Mouse (Mus musculus): Measurements from ENCODE around the gene Dhdh. TPM values are rescaled to one million over a fixed set of nuclear protein-coding genes. Genes with fewer than 3 reads are reported as not detected.

The Dhdh gene
- polyA plus RNA-seq, 1 experiment = 0.13 TPM

DNA sequence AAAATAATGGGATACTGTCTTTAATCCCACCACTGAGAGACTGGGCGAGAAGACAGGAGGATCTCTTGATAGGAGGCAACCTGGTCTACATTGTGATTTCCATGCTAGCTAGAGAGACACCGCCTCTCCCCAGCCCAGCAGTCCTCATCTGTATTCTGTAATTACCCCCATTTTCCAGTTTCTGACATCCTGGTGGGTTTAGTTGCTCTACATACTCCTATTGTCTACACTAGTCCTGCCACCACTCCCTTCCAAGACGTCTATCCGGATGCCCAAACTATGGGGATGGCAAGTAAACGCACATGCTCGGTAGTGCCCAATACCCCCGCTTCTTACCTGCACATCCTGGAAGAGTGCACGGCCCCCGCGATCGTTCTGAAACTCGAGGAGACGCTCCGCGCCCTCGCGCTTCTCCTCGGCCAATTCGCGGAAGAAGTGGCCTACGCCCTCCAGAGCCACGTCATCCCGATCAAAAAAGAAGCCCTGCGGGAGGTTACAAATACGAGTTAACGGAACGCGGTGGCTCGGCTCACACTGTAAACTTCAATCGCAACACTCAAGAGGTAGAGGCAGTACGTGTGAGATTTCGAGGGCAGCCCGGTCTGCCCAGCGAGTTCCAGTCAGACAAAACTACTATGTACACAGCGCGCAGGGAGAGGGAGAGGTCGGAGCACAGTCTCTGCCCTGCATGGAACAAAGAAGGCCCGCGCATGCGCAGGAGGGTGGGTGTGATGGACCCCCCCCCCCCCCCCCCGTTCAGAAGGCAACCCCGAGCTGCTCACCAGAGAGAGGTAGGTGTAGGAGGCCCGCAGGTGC is 29.6 kb downstream of the Dhdh start:
- Histone ChIP-seq H3K27me3 (ENCODE audit: control insufficient read depth, insufficient read depth, insufficient read length) (no peaks in the 10 kb centered on the region), H3K79me2 (ENCODE audit: control insufficient read depth, insufficient read depth) (peaks cover 33% of the 10 kb centered on the region), H3ac (ENCODE audit: control insufficient read depth, insufficient read length) (peak overlapping the region; percentile 61), H3K4me2 (ENCODE audit: low read depth) (peak overlapping the region; percentile 96), H3K4me3 (peak overlapping the region; percentile 99), H3K36me3 (ENCODE audit: control insufficient read depth, insufficient read depth) (peaks cover 35% of the 10 kb centered on the region)
- TF ChIP-seq POLR2A (IDR thresholded peaks at IDR 0.05; ENCODE audit: insufficient read length, low read depth) (peak; percentile 34), SRF (IDR thresholded peaks at IDR 0.05; ENCODE audit: control insufficient read depth, insufficient read length, low read depth) (no peak), POLR2AphosphoS2 (IDR thresholded peaks at IDR 0.05; ENCODE audit: insufficient read length, low read depth) (peak; percentile 65)

DNA sequence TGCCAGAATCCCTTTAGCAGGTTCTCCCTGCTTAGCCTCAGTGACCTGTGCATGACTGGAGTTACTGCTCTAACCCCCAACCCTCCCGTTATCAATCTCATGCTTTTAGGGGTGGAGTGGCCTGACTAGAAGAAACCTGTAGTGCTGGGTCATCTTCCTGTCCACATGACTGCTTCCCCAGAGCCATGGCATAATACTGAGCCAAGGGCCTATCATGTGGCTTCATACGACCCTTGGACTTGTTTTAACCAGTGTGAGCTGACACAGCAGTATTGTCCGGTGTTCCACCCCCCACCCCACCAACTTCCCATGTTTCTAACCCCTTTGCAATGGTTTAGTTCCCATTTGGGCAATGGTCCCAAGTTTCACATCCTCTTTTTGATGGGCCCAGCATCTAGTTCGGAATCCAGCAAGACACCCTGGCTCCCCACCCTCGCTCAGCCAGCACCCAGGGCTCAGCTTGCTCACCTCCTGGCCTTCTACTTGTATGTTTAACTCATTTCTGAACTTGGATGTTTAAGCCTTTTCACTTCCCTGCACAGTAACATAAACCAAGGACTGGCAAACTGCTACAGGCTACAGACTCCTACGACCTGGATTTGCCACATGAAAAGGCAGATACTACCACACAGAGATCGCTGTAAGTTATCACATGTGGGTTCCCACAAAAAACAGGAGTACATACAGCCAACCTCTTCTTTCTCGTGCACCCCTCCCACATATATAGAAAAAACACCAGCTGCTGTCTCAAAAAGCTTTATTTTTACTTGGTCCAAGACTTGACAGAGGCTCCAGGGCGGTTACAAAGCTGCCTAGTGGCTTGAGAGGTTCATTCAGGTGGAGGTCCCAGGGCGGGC is 31.2 kb downstream of the Dhdh start:
- peaks cover 29% of the 10 kb centered on the region for H3K79me2 ChIP-seq (ENCODE audit: control insufficient read depth, insufficient read depth)
- H3K27me3 ChIP-seq (ENCODE audit: control insufficient read depth, insufficient read depth, insufficient read length) = no peaks in the 10 kb centered on the region
- H3ac ChIP-seq (ENCODE audit: control insufficient read depth, insufficient read length) = peak overlapping the region; percentile 18
- no peak for TF ChIP-seq MAX (IDR thresholded peaks at IDR 0.05; ENCODE audit: low read depth)
- TF ChIP-seq MYOD1 (IDR thresholded peaks at IDR 0.05; ENCODE audit: control insufficient read depth in 1 of 3, insufficient read length in 2 of 3, low read depth in 2 of 3) = no peak
- no peak for TF ChIP-seq REST (IDR thresholded peaks at IDR 0.05; ENCODE audit: insufficient read depth, insufficient read length)
- no peak for TF ChIP-seq TCF12 (IDR thresholded peaks at IDR 0.05; ENCODE audit: insufficient read depth, poor library complexity, severe bottlenecking)
- TF ChIP-seq POLR2AphosphoS2 (IDR thresholded peaks at IDR 0.05; ENCODE audit: insufficient read length, low read depth) = peak; percentile 99
- TF ChIP-seq TCF3 (IDR thresholded peaks at IDR 0.05; ENCODE audit: insufficient read length, low read depth) = no peak
- peak; percentile 80 for TF ChIP-seq POLR2A (IDR thresholded peaks at IDR 0.05; ENCODE audit: insufficient read length, low read depth)
- peak; percentile 39 for TF ChIP-seq USF1 (IDR thresholded peaks at IDR 0.05; ENCODE audit: low read depth)
- peak overlapping the region; percentile 99 for H3K4me3 ChIP-seq
- H3K36me3 ChIP-seq (ENCODE audit: control insufficient read depth, insufficient read depth) = peaks cover 37% of the 10 kb centered on the region
- H3K4me2 ChIP-seq (ENCODE audit: low read depth) = peak overlapping the region; percentile 96

DNA sequence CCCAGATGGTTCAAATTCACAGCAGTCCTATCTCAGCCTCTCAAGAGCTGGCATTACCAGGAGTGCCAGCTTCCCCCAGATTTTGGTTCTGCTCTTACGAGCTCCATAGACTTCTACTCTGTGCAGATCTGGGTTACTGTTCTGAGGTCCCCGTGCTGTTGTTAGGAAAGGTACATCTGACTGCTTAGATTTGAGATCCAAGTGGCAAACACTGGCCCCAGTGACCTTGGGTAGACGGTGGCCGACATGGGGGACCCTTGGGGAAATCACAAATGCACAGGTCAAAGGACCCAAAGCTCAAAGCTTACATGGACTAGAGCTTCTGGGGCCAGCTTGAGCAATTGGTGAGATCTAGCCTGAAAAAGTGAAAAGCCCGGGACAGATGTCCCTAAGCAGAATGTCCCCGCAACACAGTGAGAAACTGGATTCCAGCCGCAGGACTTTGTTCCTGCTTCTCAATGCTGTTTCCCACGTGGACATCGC is 31.8 kb downstream of the Dhdh start:
- Histone ChIP-seq H3K27me3 (ENCODE audit: control insufficient read depth, insufficient read depth, insufficient read length) (no peaks in the 10 kb centered on the region), H3ac (ENCODE audit: control insufficient read depth, insufficient read length) (no peak overlapping the region), H3K36me3 (ENCODE audit: control insufficient read depth, insufficient read depth) (peaks cover 42% of the 10 kb centered on the region), H3K4me3 (peak overlapping the region; percentile 99), H3K4me2 (ENCODE audit: low read depth) (peak overlapping the region; percentile 96), H3K79me2 (ENCODE audit: control insufficient read depth, insufficient read depth) (peaks cover 29% of the 10 kb centered on the region)
- TF ChIP-seq SRF (IDR thresholded peaks at IDR 0.05; ENCODE audit: control insufficient read depth, insufficient read length, low read depth) (no peak), POLR2A (IDR thresholded peaks at IDR 0.05; ENCODE audit: insufficient read length, low read depth) (no peak), USF1 (IDR thresholded peaks at IDR 0.05; ENCODE audit: low read depth) (no peak), CEBPB (IDR thresholded peaks at IDR 0.05; ENCODE audit: insufficient read depth, poor library complexity, severe bottlenecking) (no peak)

DNA sequence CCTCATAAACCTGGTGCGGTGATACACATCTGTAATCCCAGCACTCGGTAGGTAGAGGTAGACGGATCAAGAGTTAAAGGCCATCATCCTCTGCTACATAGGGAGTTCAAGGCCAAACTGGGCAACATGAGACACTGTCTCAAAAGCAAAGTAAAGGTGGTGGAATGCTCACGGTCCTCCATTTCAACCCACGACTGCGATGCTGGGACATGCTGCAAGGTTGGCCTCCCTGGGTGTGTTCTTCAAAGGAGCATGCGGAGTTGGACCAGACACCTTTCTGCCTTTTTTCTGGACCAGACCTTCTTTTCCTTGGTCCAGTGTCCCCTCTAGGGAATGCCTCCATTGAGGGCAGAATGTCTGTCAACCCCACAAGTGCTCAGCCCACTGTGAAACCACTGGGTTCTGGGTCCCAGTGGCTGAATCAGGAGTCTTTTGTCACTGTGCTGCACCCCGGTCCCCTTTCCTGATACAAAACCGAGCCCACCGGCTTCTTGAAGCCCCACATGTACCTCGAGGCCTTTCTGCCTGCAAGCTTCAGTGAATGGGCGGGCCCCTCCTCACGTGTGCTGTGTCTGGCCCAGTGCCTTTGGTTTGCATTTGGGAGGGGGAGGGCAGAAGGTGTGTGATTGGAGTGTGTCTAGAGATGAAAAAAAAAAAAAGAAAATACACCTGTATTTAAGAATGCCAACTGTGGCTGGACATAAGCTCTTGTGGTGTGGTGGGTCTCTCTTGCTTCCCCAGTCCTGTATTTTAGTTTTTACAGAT is 32.5 kb downstream of the Dhdh start:
- peaks cover 29% of the 10 kb centered on the region for H3K79me2 ChIP-seq (ENCODE audit: control insufficient read depth, insufficient read depth)
- no peak for TF ChIP-seq MYOG (IDR thresholded peaks at IDR 0.05; ENCODE audit: control insufficient read depth in 1 of 3, insufficient read depth in 1 of 3, insufficient read length in 2 of 3, low read depth in 2 of 3)
- TF ChIP-seq E2F4 (IDR thresholded peaks at IDR 0.05; ENCODE audit: insufficient read depth) = no peak
- TF ChIP-seq CEBPB (IDR thresholded peaks at IDR 0.05; ENCODE audit: insufficient read depth, poor library complexity, severe bottlenecking) = no peak
- TF ChIP-seq POLR2AphosphoS2 (IDR thresholded peaks at IDR 0.05; ENCODE audit: insufficient read length, low read depth) = peak; percentile 60
- no peak for TF ChIP-seq REST (IDR thresholded peaks at IDR 0.05; ENCODE audit: insufficient read depth, insufficient read length)
- TF ChIP-seq TCF3 (IDR thresholded peaks at IDR 0.05; ENCODE audit: insufficient read length, low read depth) = no peak
- peak; percentile 35 for TF ChIP-seq POLR2A (IDR thresholded peaks at IDR 0.05; ENCODE audit: insufficient read length, low read depth)
- no peak for TF ChIP-seq MYOD1 (IDR thresholded peaks at IDR 0.05; ENCODE audit: control insufficient read depth in 1 of 3, insufficient read length in 2 of 3, low read depth in 2 of 3)
- TF ChIP-seq SRF (IDR thresholded peaks at IDR 0.05; ENCODE audit: control insufficient read depth, insufficient read length, low read depth) = no peak
- no peak for TF ChIP-seq USF1 (IDR thresholded peaks at IDR 0.05; ENCODE audit: low read depth)
- TF ChIP-seq TCF12 (IDR thresholded peaks at IDR 0.05; ENCODE audit: insufficient read depth, poor library complexity, severe bottlenecking) = no peak
- no peak for TF ChIP-seq MAX (IDR thresholded peaks at IDR 0.05; ENCODE audit: low read depth)
- H3K4me3 ChIP-seq = peak overlapping the region; percentile 99
- H3K27me3 ChIP-seq (ENCODE audit: control insufficient read depth, insufficient read depth, insufficient read length) = no peaks in the 10 kb centered on the region
- H3K36me3 ChIP-seq (ENCODE audit: control insufficient read depth, insufficient read depth) = peaks cover 44% of the 10 kb centered on the region
- peak overlapping the region; percentile 96 for H3K4me2 ChIP-seq (ENCODE audit: low read depth)
- no peak overlapping the region for H3ac ChIP-seq (ENCODE audit: control insufficient read depth, insufficient read length)

Measured in myocyte (in vitro differentiated cells).